Mouse (Mus musculus) megakaryocyte, embryonic 14.5 days (primary cell): ENCODE data around the gene Myoz2.

Experiments
- FLI1 ChIP-seq: IDR thresholded peaks from 2 replicates; pipeline ENCODE4 v1.6.1; 2012; ENCODE audit warnings: low read length, inconsistent platforms, mixed read lengths
- GATA1 ChIP-seq: IDR thresholded peaks from 3 replicates; pipeline ENCODE4 v1.6.1; 2012; ENCODE audit warnings: mixed read lengths, low read length, inconsistent platforms, borderline replicate concordance

GRCm38 (mm10) chr3:122996968-122997367 is 37.8 kb downstream of the Myoz2 start:
- TF ChIP-seq GATA1 (no peak), FLI1 (no peak)
